Mouse (Mus musculus) monocyte, adult 5-6 weeks (primary cell): Measurements from ENCODE around the gene Dguok. TPM values are rescaled to one million over a fixed set of nuclear protein-coding genes. Genes with fewer than 3 reads are reported as not detected.

Experiments used
- ATAC-seq: fragments of 153-309, 156-312 bp; replicated peaks from 2 replicates; pipeline ENCODE4 v1.8.0; 2017; ENCODE audit warnings: mild to moderate bottlenecking; ENCODE audit not compliant: low TSS enrichment, insufficient number of reproducible peaks, severe bottlenecking, poor library complexity, low FRiP score
- total RNA-seq: library from RNA; stranded (forward); fragments of 200-1000, 200-491, 200-594 nt; gene quantifications from 3 replicates; pipeline ENCODE4 v1.2.3, GENCODE M21; 2017

Dguok gene
- total RNA-seq, 1 experiment from 2014 or later = 32.4 TPM

- no peak for ATAC-seq
Measured at GRCm38 (mm10) chr6:83502656-83503055, 4.1 kb downstream of the Dguok start.

- ATAC-seq = no peak
Measured at GRCm38 (mm10) chr6:83501524-83502310, 5.1 kb downstream of the Dguok start.

DNA sequence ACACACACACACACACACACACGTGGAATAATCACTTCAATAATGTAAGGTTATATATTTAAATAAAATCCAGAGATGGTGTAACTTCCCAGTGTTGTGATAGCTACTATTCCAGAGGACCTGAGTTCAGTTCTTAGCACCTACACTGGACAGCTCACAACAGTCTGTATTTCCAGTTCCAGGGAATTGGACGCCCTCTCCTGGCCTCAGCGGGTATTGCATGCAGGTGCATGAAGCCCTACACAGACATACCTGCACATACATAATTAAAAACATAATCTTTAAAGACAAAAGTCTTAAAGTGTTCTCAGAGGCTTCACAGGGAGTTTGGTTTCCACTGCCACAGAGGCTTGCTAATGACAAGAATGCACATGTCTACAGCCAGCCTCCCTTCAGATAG lies 6.3 kb downstream of the Dguok start:
- no peak for ATAC-seq

- no peak for ATAC-seq
Measured at GRCm38 (mm10) chr6:83499078-83499477, 7.7 kb downstream of the Dguok start.

GRCm38 (mm10) chr6:83496753-83497710 lies 9.7 kb downstream of the Dguok start:
- ATAC-seq = no peak

DNA sequence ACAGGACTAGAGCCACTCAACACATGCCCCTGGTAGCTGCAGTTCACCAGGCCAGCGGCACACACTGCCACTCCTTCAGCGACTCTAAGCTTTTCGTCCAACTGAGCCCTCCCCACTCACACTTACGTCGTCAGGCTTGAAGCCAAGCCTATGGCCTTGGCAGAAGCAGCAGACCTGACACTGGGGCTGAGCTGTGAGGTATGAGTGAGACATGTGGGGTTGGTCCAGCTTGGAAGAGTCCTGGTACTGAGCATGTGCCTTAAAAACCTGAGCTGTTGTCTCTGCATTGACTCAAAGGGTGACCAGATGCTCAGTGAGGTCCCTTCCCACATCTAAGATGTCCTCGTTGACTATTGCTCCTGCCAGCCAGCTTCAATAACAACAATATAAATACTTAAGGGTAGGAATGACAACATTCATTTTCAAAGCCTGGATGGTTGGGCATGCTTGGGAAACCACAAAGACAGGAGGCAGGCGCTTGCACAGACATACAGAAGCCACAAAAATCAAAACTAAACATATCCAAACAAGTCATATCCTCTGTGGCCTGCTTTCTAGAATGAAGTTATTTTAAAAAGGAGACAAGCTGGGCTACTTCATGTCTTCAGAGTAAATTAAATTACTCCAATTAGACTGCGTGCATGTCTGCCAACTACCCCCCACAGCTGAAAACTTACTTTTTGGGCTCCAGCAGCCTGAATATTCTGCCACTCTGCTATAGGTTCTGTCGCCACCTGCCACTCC lies 10.6 kb downstream of the Dguok start:
- no peak for ATAC-seq

DNA sequence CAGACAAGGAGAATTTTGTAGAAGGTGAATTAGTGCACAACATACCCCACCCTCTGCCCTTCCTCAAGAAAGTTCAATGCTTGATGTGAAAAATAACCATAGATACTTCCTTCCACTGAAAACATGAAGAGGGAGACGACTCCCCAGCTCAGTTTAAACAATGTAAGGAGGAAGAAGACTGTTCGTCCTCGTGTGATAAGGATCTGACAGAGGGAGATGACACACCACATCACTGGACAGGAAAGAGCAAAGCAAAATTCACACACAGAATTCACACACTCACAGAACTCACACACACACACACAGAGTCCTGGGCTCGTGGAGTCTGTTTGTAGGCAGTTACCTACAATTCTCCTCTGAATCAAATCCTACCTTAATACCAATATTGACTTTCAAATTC lies 16.1 kb downstream of the Dguok start:
- no peak for ATAC-seq

DNA sequence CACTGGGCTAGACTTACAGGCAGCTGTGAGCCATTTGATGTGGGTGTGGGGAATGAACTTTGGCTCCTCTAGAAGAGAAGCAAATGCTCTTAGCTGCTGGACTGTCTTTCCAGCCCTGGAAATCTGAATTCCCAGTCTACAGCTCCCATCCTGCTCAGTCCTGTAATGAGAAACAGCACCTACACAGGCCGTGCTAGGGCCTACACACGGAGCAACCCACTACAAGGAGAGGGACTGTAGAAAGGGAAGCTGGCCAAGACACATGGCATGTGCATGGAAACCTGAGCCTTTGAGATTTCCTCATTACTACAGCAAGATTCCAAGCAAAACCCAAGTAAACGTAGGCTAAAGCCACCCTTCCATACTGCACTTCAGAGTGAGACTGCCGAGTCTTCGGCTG lies 18.6 kb downstream of the Dguok start:
- ATAC-seq = no peak

DNA sequence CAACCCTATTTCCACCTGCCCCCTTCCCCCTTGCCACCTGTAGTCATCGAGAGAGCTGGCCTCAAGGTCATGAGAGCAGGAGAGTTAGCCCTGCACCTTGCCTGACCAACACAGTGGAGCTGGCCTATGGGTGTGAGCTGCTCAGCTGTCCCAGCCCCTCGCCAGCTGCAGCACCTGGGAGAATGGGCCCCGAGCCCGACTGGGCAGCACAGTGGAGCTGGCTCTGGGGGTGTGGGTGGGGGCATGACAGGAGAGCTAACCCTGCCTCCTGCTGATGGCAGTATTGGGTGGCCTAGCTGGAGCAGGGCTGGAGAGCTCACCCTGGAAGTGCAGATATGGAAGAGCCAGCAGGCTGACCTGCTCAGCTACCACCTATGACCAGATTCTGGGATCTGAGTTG lies 19.5 kb downstream of the Dguok start:
- no peak for ATAC-seq

GRCm38 (mm10) chr6:83485854-83486253 lies 20.9 kb downstream of the Dguok start:
- no peak for ATAC-seq

DNA sequence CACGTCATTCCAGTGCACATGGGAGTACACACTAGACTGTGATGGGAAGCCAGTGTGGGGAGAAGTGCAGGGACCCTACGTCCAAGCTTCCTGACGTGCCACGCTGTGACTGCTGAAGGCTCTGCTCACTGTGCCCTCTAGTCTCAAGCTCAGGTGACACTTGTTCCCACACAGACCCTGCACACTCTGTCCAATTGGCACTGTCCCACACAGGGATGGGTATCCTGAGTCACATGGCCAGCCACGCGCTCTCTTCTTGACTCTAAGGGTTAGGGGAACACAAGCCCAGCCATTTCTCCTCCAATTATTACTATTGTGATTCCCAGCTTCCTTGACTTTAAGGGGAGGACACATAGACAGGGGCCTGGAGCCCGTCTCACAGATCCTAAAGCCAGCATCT lies 23.0 kb downstream of the Dguok start:
- ATAC-seq = no peak

GRCm38 (mm10) chr6:83482418-83483085 lies 24.2 kb downstream of the Dguok start:
- ATAC-seq = peak; percentile 86

- no peak for ATAC-seq
Measured at GRCm38 (mm10) chr6:83480019-83480655, 26.6 kb downstream of the Dguok start.

DNA sequence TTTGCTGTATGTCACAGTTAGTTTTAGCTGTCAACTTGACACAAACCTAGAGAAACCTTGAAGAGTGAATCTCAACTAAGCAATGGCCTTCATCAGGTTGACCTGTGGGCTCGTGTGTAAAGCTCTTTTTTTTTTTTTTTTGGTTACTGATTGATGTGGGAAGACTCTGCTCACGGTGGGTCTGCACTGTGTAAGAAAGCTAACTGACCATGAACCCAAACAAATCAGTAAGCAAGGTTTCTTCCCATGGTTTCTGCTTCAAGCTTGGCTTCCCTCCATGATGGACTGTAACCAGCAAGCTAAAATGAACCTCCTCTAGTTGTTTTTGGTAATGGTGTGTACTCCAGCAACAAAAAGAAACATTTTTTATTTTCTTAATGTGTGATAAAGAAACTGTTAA lies 27.6 kb downstream of the Dguok start:
- ATAC-seq = no peak

GRCm38 (mm10) chr6:83478628-83479027 lies 28.1 kb downstream of the Dguok start:
- no peak for ATAC-seq

- ATAC-seq = no peak
Measured at GRCm38 (mm10) chr6:83478217-83478616, 28.6 kb downstream of the Dguok start.

- ATAC-seq = no peak
Measured at GRCm38 (mm10) chr6:83475431-83475830, 31.3 kb downstream of the Dguok start.

- no peak for ATAC-seq
Measured at GRCm38 (mm10) chr6:83473240-83473639, 33.5 kb downstream of the Dguok start.
